Mouse (Mus musculus) limb, embryonic 15.5 days (tissue): Measurements from ENCODE around the gene Ccdc12. TPM values are rescaled to one million over a fixed set of nuclear protein-coding genes. Genes with fewer than 3 reads are reported as not detected.
A peak's percentile ranks its signal among the peaks of the same experiment; 100 is the strongest.

Experiments used
- ATAC-seq: fragments of 200-750 bp; cut with Nextera tagmentation; 2 replicates; pipeline ENCODE4 v1.8.0; 2017; ENCODE audit warnings: low read depth, moderate TSS enrichment; ENCODE audit not compliant: insufficient number of reproducible peaks, low FRiP score, low TSS enrichment
- H3K27ac ChIP-seq: fragments of 300-500 bp; sonication (generic); 2 replicates; pipeline ENCODE4 v1.5.1; 2015; ENCODE audit warnings: moderate library complexity, mild to moderate bottlenecking, inconsistent platforms
- H3K27me3 ChIP-seq: fragments of 300-500 bp; sonication (generic); 2 replicates; pipeline ENCODE4 v1.6.1; 2015; ENCODE audit warnings: inconsistent platforms
- H3K36me3 ChIP-seq: fragments of 300-500 bp; sonication (generic); 2 replicates; pipeline ENCODE4 v1.6.1; 2015; ENCODE audit warnings: inconsistent platforms
- H3K4me1 ChIP-seq: fragments of 300-500 bp; sonication (generic); 2 replicates; pipeline ENCODE4 v1.6.1; 2015; ENCODE audit warnings: inconsistent platforms
- H3K4me2 ChIP-seq: fragments of 300-500 bp; sonication (generic); 2 replicates; pipeline ENCODE4 v1.6.1; 2015; ENCODE audit warnings: mild to moderate bottlenecking, inconsistent platforms
- H3K4me3 ChIP-seq: fragments of 300-500 bp; sonication (generic); 2 replicates; pipeline ENCODE4 v1.5.1; 2015; ENCODE audit warnings: mild to moderate bottlenecking, inconsistent platforms
- H3K9ac ChIP-seq: fragments of 300-500 bp; sonication (generic); 2 replicates; pipeline ENCODE4 v1.6.1; 2015; ENCODE audit warnings: inconsistent platforms
- H3K9me3 ChIP-seq: fragments of 300-500 bp; sonication (generic); 2 replicates; pipeline ENCODE4 v1.6.1; 2016; ENCODE audit warnings: inconsistent platforms
- WGBS: fragments of 180-500 bp; shearing (Covaris S2); methylation state at CpG from one replicate; pipeline ENCODE4 v1.1.7; 2015; 5-methylcytosine and 5-hydroxymethylcytosine counted together
- polyA plus RNA-seq: library from polyadenylated mRNA; unstranded; fragments of >200 nt; fragmentation: Nextera tagmentation; extraction: Ambion mirVana; gene quantifications from 2 replicates; pipeline ENCODE4 v1.2.1, GENCODE M21; 2015

Gene Ccdc12
- 116 and 126 TPM in 2 replicates for polyA plus RNA-seq

DNA sequence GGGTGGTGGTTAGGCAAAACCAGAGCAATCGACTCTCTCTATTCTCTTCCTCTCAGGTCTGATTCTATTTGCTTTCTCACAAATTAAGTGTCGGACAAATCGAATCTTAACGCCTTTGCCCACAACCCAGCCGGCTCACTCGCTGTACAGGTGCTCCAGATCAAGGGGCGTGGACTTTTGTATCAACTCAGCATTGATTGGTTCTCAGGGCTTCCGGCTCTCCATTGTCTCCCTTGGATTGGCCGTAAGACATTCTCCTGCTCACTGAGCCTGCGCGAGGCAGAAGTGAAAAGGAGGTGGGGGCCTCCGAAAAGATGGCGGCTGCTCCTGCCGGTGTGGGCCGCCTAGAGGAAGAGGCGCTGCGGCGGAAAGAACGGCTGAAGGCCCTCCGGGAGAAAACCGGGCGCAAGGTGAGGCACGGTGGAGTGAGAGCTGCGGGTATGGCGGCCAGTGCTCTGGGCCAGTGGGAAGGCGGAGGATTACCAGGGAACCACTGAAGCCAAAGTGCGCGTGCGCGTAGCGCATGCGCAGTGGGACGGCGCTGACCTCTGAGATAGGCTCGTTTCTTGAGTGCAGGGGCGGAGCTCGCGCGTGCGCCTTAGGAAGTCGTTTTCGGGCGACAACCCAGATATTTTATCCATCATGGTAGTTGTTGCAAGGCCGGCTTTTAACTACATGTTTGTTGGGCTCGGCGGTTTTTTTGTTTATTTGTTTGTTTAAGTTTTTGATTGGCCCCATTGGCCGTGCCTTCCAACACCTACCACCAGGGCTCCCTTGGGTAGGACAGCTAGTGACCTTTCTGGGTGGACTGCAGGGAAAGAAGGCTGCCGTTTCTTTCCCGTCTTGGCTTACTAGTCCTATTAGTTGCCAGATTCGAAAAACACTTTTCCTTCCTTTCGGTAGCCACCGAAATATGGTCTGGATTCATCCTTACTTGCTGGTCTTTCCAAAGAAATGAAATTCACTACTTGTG lies at the start of gene Ccdc12:
TSS of gene Ccdc12 (plus strand) at position 255 of the 973 bp plus-strand sequence.
- Histone ChIP-seq H3K9me3 (no peaks in the 10 kb centered on the region), H3K4me1 (peaks cover 38% of the 10 kb centered on the region), H3K36me3 (0 out of 2 replicates have a peak, but pooled peaks cover 8% of the 10 kb centered on the region), H3K4me2 (peak within 1 kb of the TSS; percentile 62), H3K4me3 (peak within 1 kb of the TSS; percentile 83), H3K9ac (peak within 1 kb of the TSS; percentile 73), H3K27me3 (peaks cover 26% of the 10 kb centered on the region), H3K27ac (peak within 1 kb of the TSS; percentile 91)
- under 1% methylated on average over 52 of the region's 52 CpGs for WGBS
- peak; percentile 94 for ATAC-seq

DNA sequence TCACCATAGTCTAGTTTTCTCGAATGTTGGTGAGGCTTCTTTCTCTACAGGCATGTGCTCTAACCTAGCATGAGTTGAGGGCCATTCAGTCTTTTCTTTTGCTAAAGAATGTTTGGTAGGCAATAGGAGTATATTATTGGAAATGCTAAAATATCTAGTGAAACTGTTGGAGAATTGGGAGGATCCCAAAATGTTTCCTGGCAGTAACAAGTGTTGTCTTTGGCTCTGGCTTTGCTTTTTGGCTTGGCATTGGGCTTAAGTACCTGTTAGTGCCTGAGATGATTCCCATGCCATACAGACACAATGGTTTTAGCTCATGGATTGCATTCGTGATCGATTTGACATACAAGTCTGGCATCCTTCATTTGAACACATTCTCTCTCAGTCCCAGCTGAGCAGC lies 44.8 kb upstream of the Ccdc12 start:
- no peak overlapping the region for H3K9ac ChIP-seq
- no peak for ATAC-seq
- H3K9me3 ChIP-seq = no peaks in the 10 kb centered on the region
- 89% methylated on average over 3 of the region's 3 CpGs for WGBS
- no peak overlapping the region for H3K27ac ChIP-seq
- no peaks in the 10 kb centered on the region for H3K4me1 ChIP-seq
- H3K27me3 ChIP-seq = no peaks in the 10 kb centered on the region
- H3K4me2 ChIP-seq = no peak overlapping the region
- peaks cover 59% of the 10 kb centered on the region for H3K36me3 ChIP-seq
- H3K4me3 ChIP-seq = no peak overlapping the region

DNA sequence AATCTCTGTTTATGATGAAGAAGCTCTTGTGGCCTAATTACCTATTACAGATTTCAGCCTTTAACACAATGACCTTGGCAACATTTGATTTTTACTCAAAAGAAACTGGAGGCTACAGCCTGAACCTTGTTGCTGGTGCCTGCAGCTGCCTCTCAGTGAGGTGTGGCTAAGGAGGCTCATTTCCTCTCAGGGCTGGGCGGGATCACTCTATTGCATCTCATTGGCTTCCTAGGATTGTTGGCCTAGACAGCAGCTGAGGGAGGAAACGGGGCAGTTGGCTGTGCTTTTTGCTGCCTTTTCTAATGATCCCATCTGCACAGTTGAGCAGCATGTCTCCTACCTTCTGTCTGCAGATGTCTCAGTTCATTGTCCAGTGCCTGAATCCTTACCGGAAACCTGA lies 39.2 kb upstream of the Ccdc12 start:
- Histone ChIP-seq H3K4me3 (no peak overlapping the region), H3K4me2 (no peak overlapping the region), H3K4me1 (0 out of 2 replicates have a peak, but pooled peaks cover 4% of the 10 kb centered on the region), H3K27ac (0 out of 2 replicates have a peak overlapping the region, but pooled peaks have one; percentile 11), H3K9me3 (no peaks in the 10 kb centered on the region), H3K27me3 (no peaks in the 10 kb centered on the region), H3K9ac (no peak overlapping the region), H3K36me3 (peaks cover 71% of the 10 kb centered on the region)
- WGBS = 80% methylated on average over 3 of the region's 3 CpGs
- ATAC-seq = no peak

DNA sequence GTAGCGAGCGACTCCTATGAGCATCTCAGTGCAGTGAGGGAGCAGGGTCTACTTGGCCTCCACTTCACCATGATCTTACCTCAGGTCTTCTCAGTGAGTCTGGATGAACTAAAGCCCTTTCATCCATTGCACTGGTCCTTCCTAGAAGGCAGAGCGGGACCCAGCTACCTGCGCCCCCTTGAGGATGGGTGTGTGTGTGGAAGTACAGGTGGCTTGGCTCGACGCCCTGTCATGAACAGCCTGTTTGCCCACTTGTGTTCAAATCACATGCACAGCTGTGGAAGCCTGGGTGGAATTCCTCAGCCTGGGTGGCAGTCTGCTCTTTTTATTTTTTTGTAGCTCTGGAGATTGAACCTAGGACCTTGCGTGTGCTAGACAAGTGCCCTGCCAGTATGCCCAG lies 36.1 kb upstream of the Ccdc12 start:
- no peak overlapping the region for H3K9ac ChIP-seq
- H3K27ac ChIP-seq = 0 out of 2 replicates have a peak overlapping the region, but pooled peaks have one; percentile 43
- peaks cover 29% of the 10 kb centered on the region for H3K4me1 ChIP-seq
- H3K4me3 ChIP-seq = no peak overlapping the region
- peaks cover 65% of the 10 kb centered on the region for H3K36me3 ChIP-seq
- WGBS = 78% methylated on average over 7 of the region's 7 CpGs
- no peaks in the 10 kb centered on the region for H3K27me3 ChIP-seq
- ATAC-seq = no peak
- H3K9me3 ChIP-seq = no peaks in the 10 kb centered on the region
- no peak overlapping the region for H3K4me2 ChIP-seq

DNA sequence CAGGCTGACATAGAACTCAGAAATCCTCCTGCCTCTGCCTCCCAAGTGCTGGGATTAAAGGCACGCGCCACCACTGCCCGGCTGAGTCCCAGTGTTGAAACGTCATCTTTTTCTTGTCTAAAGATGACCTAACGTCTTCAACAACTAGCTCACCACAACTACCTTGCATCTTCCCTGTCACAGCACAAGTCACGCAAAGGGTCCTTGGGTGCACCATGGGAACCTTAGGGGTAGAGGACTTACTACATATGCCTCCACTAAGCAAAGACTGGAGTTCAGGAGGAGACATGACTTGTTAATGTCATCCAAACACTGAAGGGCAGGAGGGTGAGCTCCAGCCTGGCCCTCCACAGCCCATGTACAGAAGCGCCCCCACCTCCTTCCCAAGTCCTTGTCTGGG lies 35.6 kb upstream of the Ccdc12 start:
- Histone ChIP-seq H3K4me1 (peaks cover 34% of the 10 kb centered on the region), H3K27ac (no peak overlapping the region), H3K9me3 (no peaks in the 10 kb centered on the region), H3K4me3 (no peak overlapping the region), H3K27me3 (no peaks in the 10 kb centered on the region), H3K36me3 (peaks cover 60% of the 10 kb centered on the region), H3K4me2 (no peak overlapping the region), H3K9ac (no peak overlapping the region)
- ATAC-seq = no peak
- WGBS = 95% methylated on average over 7 of the region's 7 CpGs

DNA sequence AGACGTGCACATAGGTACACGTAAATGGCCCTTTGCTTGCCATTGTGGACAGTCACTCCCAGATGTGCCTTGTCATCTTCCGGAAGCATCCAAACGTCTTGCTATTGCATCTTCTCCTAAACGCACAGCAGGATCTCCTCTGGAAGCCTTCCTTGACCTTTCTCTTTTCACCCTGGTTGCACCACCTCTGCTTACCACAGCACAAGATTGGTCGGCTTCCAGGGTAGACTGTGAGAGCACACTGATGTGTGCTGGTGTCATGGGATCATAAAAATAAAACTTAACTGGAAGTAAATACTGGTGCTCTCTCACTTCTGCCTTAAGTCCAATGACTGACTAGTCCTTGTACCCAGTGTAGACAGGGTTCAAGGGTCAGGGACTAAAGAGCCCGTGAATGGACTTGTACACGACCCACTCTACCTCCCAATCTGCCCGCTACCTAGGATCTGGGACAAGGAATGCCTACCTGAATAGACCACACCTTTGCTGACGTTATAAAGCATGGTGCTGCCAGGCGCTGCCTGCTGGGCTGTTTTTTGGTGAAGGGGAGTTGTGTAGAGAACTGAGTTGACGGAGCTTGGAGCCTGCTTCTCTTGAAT lies 33.6 kb upstream of the Ccdc12 start:
- Histone ChIP-seq H3K36me3 (peaks cover 46% of the 10 kb centered on the region), H3K4me3 (no peak overlapping the region), H3K4me1 (peaks cover 38% of the 10 kb centered on the region), H3K9ac (no peak overlapping the region), H3K27me3 (no peaks in the 10 kb centered on the region), H3K9me3 (no peaks in the 10 kb centered on the region), H3K4me2 (no peak overlapping the region; the same call in 1 of the 2 replicates), H3K27ac (peak overlapping the region; percentile 87; the same call in 1 of the 2 replicates)
- ATAC-seq = no peak
- WGBS = 81% methylated on average over 12 of the region's 12 CpGs

DNA sequence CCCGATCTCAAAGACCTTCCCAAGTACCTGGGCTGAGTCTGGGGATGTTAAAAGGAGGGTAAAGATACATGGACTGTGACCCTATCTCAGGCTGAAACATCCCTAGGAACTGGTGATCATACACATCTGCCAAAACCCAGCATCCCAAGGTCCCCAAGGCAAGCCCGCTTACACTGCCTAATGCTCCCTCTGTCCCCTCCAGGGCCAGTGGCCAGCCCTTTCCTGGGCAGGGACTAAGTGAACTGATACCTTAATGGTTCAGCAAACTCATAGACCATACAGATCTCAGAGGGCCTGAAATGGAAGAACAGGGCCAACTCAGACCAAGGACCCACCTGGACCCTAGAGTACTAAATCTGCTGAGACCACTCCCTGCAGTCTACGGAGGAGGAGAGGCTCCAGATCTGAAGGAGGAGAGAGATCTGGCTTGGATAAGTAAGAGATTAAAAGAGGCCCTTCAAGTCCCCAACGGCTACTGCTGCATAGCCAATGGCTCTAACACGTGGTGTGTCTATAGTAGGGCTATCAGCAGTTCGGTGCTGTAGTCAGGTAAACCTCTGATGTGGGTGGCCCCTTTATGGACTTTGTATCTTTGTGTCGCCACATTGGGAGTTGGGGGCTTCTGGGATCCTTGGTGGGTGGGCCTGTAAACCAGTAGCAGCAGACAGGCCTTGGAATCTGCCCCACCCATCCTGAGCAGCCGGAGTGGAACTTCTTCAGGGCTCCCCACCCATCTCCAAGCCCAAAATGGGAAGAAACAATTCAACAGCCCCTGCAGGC lies 32.7 kb upstream of the Ccdc12 start:
- Histone ChIP-seq H3K4me2 (peak overlapping the region; percentile 81), H3K9ac (peak overlapping the region; percentile 47; the same call in 1 of the 2 replicates), H3K27me3 (no peaks in the 10 kb centered on the region), H3K4me3 (peak overlapping the region; percentile 45), H3K27ac (peak overlapping the region; percentile 87), H3K9me3 (no peaks in the 10 kb centered on the region), H3K36me3 (peaks cover 37% of the 10 kb centered on the region), H3K4me1 (peaks cover 38% of the 10 kb centered on the region)
- ATAC-seq = no peak; the same call in 1 of the 2 replicates
- 26% methylated on average over 8 of the region's 8 CpGs for WGBS

DNA sequence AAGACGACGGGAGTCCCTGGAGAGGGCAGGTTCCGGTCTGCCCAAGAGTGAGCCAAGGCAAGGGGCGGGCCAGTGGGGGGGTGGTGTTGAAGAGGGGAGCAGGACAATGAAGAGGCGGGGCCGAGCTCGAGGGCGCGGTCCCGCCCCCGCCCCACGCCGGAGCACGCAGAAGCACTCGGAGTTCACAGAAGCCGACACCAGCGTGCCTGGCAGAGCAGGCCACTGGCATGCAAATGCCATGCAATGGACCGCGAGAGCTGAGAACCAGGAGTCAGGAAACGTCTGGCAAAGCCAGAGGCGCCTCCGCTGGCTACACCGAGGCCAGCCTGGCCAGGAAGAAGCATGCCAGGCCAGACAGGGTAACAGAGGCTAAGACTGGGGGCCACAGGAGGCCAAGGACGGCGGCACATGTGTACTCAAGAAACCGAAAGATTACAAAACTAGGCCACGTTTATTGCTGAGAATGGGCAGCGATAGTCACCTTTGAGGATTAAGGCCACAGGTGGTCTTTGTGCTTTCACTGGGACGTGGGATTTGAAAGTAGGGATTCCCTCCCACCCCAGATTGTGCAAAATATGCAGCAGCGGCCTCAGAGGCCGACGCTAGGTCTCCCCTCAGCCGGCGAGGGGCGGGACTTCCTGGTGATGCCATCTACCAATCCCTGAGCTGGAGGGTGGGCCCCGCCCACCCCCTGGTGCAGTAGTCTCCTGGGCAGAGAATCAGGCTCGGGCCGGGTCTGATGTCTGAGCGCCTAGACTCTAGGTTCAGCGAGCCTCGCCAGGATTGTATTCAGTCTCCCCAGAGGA lies 31.7 kb upstream of the Ccdc12 start, which contains the start of gene Nradd:
TSS of gene Nradd (minus strand) at position 92 of the 806 bp plus-strand sequence.
- no peaks in the 10 kb centered on the region for H3K9me3 ChIP-seq
- H3K4me2 ChIP-seq = peak within 1 kb of the TSS; percentile 81
- H3K27me3 ChIP-seq = no peaks in the 10 kb centered on the region
- under 1% methylated on average over 41 of the region's 41 CpGs for WGBS
- peaks cover 28% of the 10 kb centered on the region for H3K36me3 ChIP-seq
- H3K27ac ChIP-seq = peak within 1 kb of the TSS; percentile 87
- peak; percentile 88 for ATAC-seq
- H3K4me3 ChIP-seq = peak within 1 kb of the TSS; percentile 45
- H3K4me1 ChIP-seq = peaks cover 38% of the 10 kb centered on the region
- H3K9ac ChIP-seq = peak within 1 kb of the TSS; percentile 47

DNA sequence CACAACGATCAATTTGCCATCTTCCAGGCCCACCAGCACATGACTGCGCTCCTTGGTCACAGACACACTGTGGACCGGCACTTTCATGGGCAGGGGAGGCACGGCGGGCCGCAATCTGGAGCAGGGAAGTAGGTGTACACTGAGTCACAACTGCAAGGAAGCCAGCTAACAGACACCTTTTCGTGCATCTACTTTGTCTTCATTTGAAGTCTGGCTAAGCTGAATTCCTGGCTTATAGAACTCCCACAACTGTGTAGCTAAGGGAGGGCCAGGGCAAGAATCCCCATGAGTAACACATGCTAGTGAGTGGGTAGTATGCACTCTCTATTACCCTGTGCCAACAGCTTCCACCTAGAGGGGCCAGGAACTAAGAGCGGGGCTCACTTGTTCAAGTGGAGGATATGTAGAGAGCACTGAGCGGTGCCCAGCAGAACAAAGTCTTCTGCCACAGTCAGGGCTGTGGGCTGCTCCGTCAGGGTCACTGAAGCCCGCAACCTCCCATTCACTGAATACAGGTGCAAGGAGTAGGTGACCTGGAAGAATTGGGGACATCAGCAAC lies 30.9 kb upstream of the Ccdc12 start:
- peaks cover 38% of the 10 kb centered on the region for H3K4me1 ChIP-seq
- H3K36me3 ChIP-seq = peaks cover 20% of the 10 kb centered on the region
- no peaks in the 10 kb centered on the region for H3K9me3 ChIP-seq
- H3K27me3 ChIP-seq = peaks cover 3% of the 10 kb centered on the region; the same call in 1 of the 2 replicates
- peak overlapping the region; percentile 47; the same call in 1 of the 2 replicates for H3K9ac ChIP-seq
- H3K4me2 ChIP-seq = peak overlapping the region; percentile 81
- peak overlapping the region; percentile 87; the same call in 1 of the 2 replicates for H3K27ac ChIP-seq
- 63% methylated on average over 11 of the region's 11 CpGs for WGBS
- ATAC-seq = no peak
- peak overlapping the region; percentile 45 for H3K4me3 ChIP-seq

DNA sequence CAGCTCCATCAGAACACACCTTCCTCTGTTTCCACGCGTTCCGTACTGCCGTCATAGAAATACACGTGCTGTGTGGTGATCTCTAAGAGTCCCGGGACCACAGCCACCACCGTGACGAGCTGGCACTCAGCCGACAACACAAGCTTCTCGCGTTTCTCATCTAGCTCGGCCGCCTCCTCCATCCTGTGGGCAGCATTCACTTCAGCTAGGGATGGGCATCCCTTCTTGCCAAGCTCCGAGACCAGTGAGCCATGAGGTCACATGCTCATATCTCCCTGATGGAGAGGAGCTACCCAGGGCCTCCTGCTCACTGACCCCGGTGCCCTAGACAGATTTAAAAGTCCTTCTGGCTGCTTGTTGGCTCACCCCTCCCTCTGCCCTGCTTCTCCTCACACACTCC lies 26.1 kb upstream of the Ccdc12 start:
- Histone ChIP-seq H3K9me3 (no peaks in the 10 kb centered on the region), H3K9ac (no peak overlapping the region), H3K36me3 (no peaks in the 10 kb centered on the region), H3K4me1 (peaks cover 19% of the 10 kb centered on the region), H3K27me3 (peaks cover 49% of the 10 kb centered on the region), H3K4me2 (no peak overlapping the region), H3K4me3 (no peak overlapping the region), H3K27ac (no peak overlapping the region)
- ATAC-seq = no peak
- WGBS = 78% methylated on average over 15 of the region's 15 CpGs
